Mouse (Mus musculus): ENCODE results near the gene Plch2. TPM values are rescaled to one million over a fixed set of nuclear protein-coding genes. Genes with fewer than 3 reads are reported as not detected.

The Plch2 gene
- polyA plus RNA-seq, 1 experiment: not detected

GRCm38 (mm10) chr4:155011312-155012025 lies 45.1 kb downstream of the Plch2 start:
- H3K4me3 ChIP-seq (replicated peaks): no peak overlapping the region
- no peaks in the 10 kb centered on the region for H3K4me1 ChIP-seq (ENCODE audit: control insufficient read depth)
- H3K27me3 ChIP-seq (ENCODE audit: control insufficient read depth): no peaks in the 10 kb centered on the region; the same call in 1 of the 2 replicates
- TF ChIP-seq TAL1 (IDR thresholded peaks at IDR 0.05; ENCODE audit: low read length) (no peak), GATA1 (IDR thresholded peaks at IDR 0.05; ENCODE audit: low read length) (no peak)
- no peaks in the 10 kb centered on the region for H3K36me3 ChIP-seq (ENCODE audit: control insufficient read depth)
- H3K9me3 ChIP-seq (ENCODE audit: control insufficient read depth, low read length): no peaks in the 10 kb centered on the region

DNA sequence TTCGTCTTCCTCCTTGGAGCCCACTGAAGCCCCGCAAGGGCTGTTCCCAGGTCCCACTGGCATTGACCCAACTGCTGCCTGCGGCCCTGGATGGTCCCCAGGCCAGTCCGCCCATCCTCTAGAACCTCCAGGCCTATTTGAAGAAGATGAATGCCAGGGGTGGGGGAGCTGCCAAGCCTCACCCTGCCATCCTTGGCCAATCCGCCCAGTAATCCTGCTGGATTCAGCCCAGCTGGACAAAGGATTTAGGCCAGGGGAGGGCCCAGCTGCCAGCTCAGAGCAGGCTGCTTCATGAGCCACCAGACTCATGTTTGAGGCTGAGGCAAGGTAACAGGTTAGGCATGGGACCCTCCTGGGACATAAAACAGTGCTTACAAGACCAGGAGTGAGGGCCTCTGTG lies 45.7 kb downstream of the Plch2 start:
- TF ChIP-seq TAL1 (IDR thresholded peaks at IDR 0.05; ENCODE audit: low read length) (no peak), GATA1 (IDR thresholded peaks at IDR 0.05; ENCODE audit: low read length) (no peak)
- Histone ChIP-seq H3K36me3 (ENCODE audit: control insufficient read depth) (no peaks in the 10 kb centered on the region), H3K27me3 (ENCODE audit: control insufficient read depth) (no peaks in the 10 kb centered on the region; the same call in 1 of the 2 replicates)

DNA sequence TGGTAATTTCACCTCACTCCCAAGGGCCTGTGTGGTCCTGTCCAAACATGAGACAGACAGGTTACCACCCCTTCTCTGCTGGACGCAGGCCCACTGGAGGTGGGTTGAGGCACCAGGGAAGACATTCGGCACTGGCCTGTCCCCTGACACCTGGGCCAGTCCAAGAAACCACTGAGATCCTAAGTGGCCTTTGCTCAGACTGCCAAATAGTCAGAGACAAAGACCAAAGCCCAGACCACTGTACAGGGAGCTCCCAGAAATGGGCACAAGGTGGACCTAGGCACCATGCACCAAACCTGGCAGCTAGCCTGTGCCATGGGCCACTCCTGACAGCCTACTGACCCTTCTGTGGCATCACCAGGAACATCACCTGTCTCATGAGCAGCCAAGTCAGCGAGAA lies 47.4 kb downstream of the Plch2 start:
- no peak for TF ChIP-seq TAL1 (IDR thresholded peaks at IDR 0.05; ENCODE audit: low read length)
- no peak for TF ChIP-seq GATA1 (IDR thresholded peaks at IDR 0.05; ENCODE audit: low read length)
- no peaks in the 10 kb centered on the region for H3K36me3 ChIP-seq (ENCODE audit: control insufficient read depth)
- no peaks in the 10 kb centered on the region; the same call in 1 of the 2 replicates for H3K27me3 ChIP-seq (ENCODE audit: control insufficient read depth)
- no peaks in the 10 kb centered on the region for H3K9me3 ChIP-seq (ENCODE audit: control insufficient read depth, low read length)
- H3K4me1 ChIP-seq (ENCODE audit: control insufficient read depth): no peaks in the 10 kb centered on the region
- H3K4me3 ChIP-seq (replicated peaks): no peak overlapping the region

More for the DNA sequence above, 45.7 kb downstream of the Plch2 start:
- Histone ChIP-seq H3K4me3 (replicated peaks) (no peak overlapping the region), H3K4me1 (ENCODE audit: control insufficient read depth) (no peaks in the 10 kb centered on the region), H3K9me3 (ENCODE audit: control insufficient read depth, low read length) (no peaks in the 10 kb centered on the region)

- no peaks in the 10 kb centered on the region for H3K36me3 ChIP-seq (ENCODE audit: control insufficient read depth)
- H3K9me3 ChIP-seq (ENCODE audit: control insufficient read depth, low read length): no peaks in the 10 kb centered on the region
- no peak overlapping the region for H3K4me3 ChIP-seq (replicated peaks)
- TF ChIP-seq TAL1 (IDR thresholded peaks at IDR 0.05; ENCODE audit: low read length) (no peak), GATA1 (IDR thresholded peaks at IDR 0.05; ENCODE audit: low read length) (no peak)
- no peaks in the 10 kb centered on the region for H3K4me1 ChIP-seq (ENCODE audit: control insufficient read depth)
- no peaks in the 10 kb centered on the region for H3K27me3 ChIP-seq (ENCODE audit: control insufficient read depth)
Measured at GRCm38 (mm10) chr4:155008075-155008474, 48.5 kb downstream of the Plch2 start.

DNA sequence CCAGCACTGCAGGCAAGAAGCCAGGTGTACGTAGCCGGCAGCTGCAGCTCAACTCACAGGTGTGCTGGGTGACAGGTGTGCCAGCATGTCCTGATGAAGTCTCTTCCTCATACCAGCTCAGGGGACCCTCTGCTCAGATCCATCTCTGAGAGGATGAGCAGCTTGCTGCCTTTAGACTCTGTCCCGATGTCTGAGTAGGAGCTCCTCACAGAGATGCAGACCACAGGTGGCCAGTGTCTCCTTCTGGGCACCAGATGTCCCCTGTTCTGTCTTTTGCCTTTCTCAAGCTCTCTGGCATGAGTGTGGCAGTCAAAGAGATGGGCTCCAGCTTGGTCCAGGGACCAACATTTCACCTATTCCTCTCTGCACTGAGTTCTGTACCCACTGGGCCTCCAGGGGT lies 48.9 kb downstream of the Plch2 start:
- Histone ChIP-seq H3K4me1 (ENCODE audit: control insufficient read depth) (no peaks in the 10 kb centered on the region), H3K9me3 (ENCODE audit: control insufficient read depth, low read length) (no peaks in the 10 kb centered on the region), H3K27me3 (ENCODE audit: control insufficient read depth) (no peaks in the 10 kb centered on the region), H3K36me3 (ENCODE audit: control insufficient read depth) (no peaks in the 10 kb centered on the region), H3K4me3 (replicated peaks) (no peak overlapping the region)
- TF ChIP-seq TAL1 (IDR thresholded peaks at IDR 0.05; ENCODE audit: low read length): no peak
- no peak for TF ChIP-seq GATA1 (IDR thresholded peaks at IDR 0.05; ENCODE audit: low read length)

GRCm38 (mm10) chr4:155006296-155006695 lies 50.3 kb downstream of the Plch2 start:
- no peaks in the 10 kb centered on the region for H3K27me3 ChIP-seq (ENCODE audit: control insufficient read depth)
- no peak overlapping the region for H3K4me3 ChIP-seq (replicated peaks)
- H3K9me3 ChIP-seq (ENCODE audit: control insufficient read depth, low read length): no peaks in the 10 kb centered on the region
- no peaks in the 10 kb centered on the region for H3K36me3 ChIP-seq (ENCODE audit: control insufficient read depth)
- no peak for TF ChIP-seq GATA1 (IDR thresholded peaks at IDR 0.05; ENCODE audit: low read length)
- no peak for TF ChIP-seq TAL1 (IDR thresholded peaks at IDR 0.05; ENCODE audit: low read length)
- no peaks in the 10 kb centered on the region for H3K4me1 ChIP-seq (ENCODE audit: control insufficient read depth)

DNA sequence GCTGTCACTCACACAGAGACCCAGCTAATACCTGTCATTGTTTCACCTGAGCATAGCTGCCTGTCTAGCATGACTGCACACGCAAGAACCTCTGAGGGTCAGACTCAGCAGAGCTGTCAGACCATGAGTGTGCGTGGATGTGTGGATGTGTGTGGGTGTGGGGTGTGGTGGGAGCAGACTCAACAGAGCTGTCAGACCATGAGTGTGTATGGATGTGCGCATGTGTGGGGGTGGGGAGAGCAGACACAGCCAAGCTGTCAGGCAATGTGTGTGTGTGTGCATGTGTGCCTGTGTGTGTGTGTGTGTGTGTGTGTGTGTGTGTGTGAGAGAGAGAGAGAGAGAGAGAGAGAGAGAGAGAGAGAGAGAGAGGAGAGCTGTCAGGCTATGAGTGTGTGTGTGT lies 51.3 kb downstream of the Plch2 start:
- Histone ChIP-seq H3K9me3 (ENCODE audit: control insufficient read depth, low read length) (no peaks in the 10 kb centered on the region), H3K4me3 (replicated peaks) (no peak overlapping the region), H3K4me1 (ENCODE audit: control insufficient read depth) (no peaks in the 10 kb centered on the region), H3K36me3 (ENCODE audit: control insufficient read depth) (no peaks in the 10 kb centered on the region), H3K27me3 (ENCODE audit: control insufficient read depth) (no peaks in the 10 kb centered on the region; the same call in 1 of the 2 replicates)
- TF ChIP-seq GATA1 (IDR thresholded peaks at IDR 0.05; ENCODE audit: low read length): no peak
- TF ChIP-seq TAL1 (IDR thresholded peaks at IDR 0.05; ENCODE audit: low read length): no peak

- no peaks in the 10 kb centered on the region for H3K4me1 ChIP-seq (ENCODE audit: control insufficient read depth)
- no peak for TF ChIP-seq TAL1 (IDR thresholded peaks at IDR 0.05; ENCODE audit: low read length)
- no peak for TF ChIP-seq GATA1 (IDR thresholded peaks at IDR 0.05; ENCODE audit: low read length)
- H3K9me3 ChIP-seq (ENCODE audit: control insufficient read depth, low read length): no peaks in the 10 kb centered on the region
- peaks cover 5% of the 10 kb centered on the region for H3K27me3 ChIP-seq (ENCODE audit: control insufficient read depth)
- no peak overlapping the region for H3K4me3 ChIP-seq (replicated peaks)
- no peaks in the 10 kb centered on the region for H3K36me3 ChIP-seq (ENCODE audit: control insufficient read depth)
Measured at GRCm38 (mm10) chr4:154999379-154999778, 57.2 kb downstream of the Plch2 start.

GRCm38 (mm10) chr4:154996572-154997154 lies 59.9 kb downstream of the Plch2 start:
- Histone ChIP-seq H3K4me1 (ENCODE audit: control insufficient read depth) (no peaks in the 10 kb centered on the region), H3K4me3 (replicated peaks) (no peak overlapping the region), H3K36me3 (ENCODE audit: control insufficient read depth) (no peaks in the 10 kb centered on the region), H3K9me3 (ENCODE audit: control insufficient read depth, low read length) (no peaks in the 10 kb centered on the region), H3K27me3 (ENCODE audit: control insufficient read depth) (peaks cover 5% of the 10 kb centered on the region)
- TF ChIP-seq TAL1 (IDR thresholded peaks at IDR 0.05; ENCODE audit: low read length) (no peak), GATA1 (IDR thresholded peaks at IDR 0.05; ENCODE audit: low read length) (no peak)

Measured in erythroblast, embryonic 14.5 days (primary cell).